Mouse (Mus musculus) myocyte (in vitro differentiated cells): ENCODE results near the gene Mia2.

Source experiments
- MAX ChIP-seq: IDR thresholded peaks from one replicate; pipeline ENCODE4 v1.6.1; 2011; ENCODE audit warnings: low read depth, mild to moderate bottlenecking, control low read depth
- MYOD1 ChIP-seq, 3 experiments: IDR thresholded peaks; one replicate each; pipeline ENCODE4 v1.6.1; 2011; ENCODE audit warnings: control low read depth in 2 of 3, low read depth in 2 of 3, mild to moderate bottlenecking in 2 of 3, moderate library complexity in 1 of 3; ENCODE audit not compliant: insufficient read length in 2 of 3, control insufficient read depth in 1 of 3

DNA sequence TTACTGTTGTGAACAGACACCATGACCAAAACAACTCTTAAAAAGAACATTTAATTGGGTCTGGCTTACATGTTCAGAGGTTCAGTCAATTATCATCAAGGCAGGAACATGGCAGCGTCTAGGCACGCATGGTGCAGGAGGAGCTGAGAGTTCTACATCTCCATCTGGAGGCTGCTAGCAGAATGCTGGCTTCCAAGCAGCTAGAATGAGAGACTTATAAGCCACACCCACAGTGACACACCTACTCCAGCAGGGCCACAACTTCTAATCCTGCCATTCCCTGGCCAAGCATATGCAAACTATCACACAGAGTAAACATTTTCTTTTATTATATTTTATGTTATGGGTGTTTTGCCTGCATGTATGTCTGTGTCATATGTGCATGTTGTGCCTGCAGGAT is 43.8 kb downstream of the Mia2 start:
- TF ChIP-seq MAX (no peak), MYOD1 (IDR thresholded peaks at IDR 0.05; ENCODE audit: control insufficient read depth in 1 of 3, insufficient read length in 2 of 3, low read depth in 2 of 3) (no peak)
